Mouse (Mus musculus) heart, adult 8-10 months (tissue): Measurements from ENCODE around the gene Med20. TPM values are rescaled to one million over a fixed set of nuclear protein-coding genes. Genes with fewer than 3 reads are reported as not detected.

ENCODE experiments used
- DNase-seq: peaks from one replicate; pipeline ENCODE4 v3.0.0; 2022; ENCODE audit warnings: low spot score
- total RNA-seq, 4 experiments: library from RNA; stranded (reverse); gene quantifications; 2 replicates each; pipeline ENCODE4 v1.2.4; 2022

The Med20 gene
- 10 to 100 TPM; 15.7 to 19.9 (median 18.1) TPM for total RNA-seq

GRCm38 (mm10) chr17:47610849-47611660 lies at the start of gene Med20, which contains the start of the genes Bysl and Gm20517:
TSS of gene Med20 (plus strand) at chr17:47611582.
TSS of gene Bysl (minus strand) at chr17:47611492.
TSS of gene Gm20517 (plus strand) at chr17:47611589.
- peak; percentile 96 for DNase-seq

GRCm38 (mm10) chr17:47562875-47563274 lies 48.5 kb upstream of the Med20 start:
- no peak for DNase-seq

GRCm38 (mm10) chr17:47564612-47565011 lies 46.8 kb upstream of the Med20 start:
- DNase-seq: no peak

DNA sequence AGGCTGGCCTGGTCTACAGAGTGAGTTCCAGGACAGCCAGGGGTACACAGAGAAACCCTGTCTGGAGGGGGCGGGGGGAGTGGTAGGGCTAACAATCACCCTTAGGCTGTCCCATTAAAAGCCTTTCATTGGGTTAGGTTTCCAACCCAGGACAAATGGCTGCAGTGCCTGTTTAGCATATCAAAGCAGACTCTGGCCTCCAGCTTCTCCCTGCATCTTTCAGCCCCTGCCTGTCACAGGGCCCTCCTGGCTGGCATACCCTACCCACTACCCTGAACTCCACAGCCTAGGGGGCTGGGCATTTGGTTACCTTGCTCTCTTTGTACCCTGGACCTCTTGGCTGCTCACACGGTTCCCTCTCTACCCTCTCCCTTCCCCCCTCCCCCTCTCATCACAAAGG lies 45.2 kb upstream of the Med20 start:
- DNase-seq: no peak

- DNase-seq: peak; percentile 38
Observed at GRCm38 (mm10) chr17:47567271-47567670, 44.1 kb upstream of the Med20 start.

GRCm38 (mm10) chr17:47568389-47568788 lies 43.0 kb upstream of the Med20 start:
- DNase-seq: no peak

DNA sequence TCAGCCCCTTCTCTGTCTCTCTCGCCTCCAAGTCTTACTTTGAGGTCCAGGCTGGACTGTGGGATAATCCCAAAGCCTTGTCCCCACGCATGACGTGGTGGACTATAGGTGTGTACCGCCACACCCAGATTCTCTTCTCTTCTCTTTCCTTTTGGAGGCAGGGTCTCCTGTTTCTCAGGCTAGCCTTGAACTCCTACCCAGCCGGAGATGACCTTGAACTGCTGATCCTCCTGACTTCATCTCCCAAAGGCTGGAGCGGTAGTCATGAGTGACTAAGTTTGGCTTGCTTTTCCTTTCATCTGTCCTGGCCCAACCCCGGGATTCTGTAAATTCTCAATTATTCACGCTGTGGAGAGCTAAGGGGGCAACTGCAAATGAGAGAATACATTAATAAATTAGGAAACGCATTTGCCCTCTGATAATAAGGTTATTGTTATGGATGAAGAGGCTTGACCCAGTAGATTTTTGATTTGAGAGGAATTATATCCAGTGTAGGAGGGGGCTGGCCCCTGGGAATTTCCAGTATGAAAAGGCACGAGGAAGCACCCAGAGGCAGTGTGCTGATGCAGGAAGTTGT lies 42.3 kb upstream of the Med20 start:
- no peak for DNase-seq

- DNase-seq: no peak
Observed at GRCm38 (mm10) chr17:47571621-47572020, 39.8 kb upstream of the Med20 start.

GRCm38 (mm10) chr17:47572436-47572835 lies 38.9 kb upstream of the Med20 start:
- no peak for DNase-seq

GRCm38 (mm10) chr17:47574028-47574427 lies 37.4 kb upstream of the Med20 start:
- no peak for DNase-seq

DNA sequence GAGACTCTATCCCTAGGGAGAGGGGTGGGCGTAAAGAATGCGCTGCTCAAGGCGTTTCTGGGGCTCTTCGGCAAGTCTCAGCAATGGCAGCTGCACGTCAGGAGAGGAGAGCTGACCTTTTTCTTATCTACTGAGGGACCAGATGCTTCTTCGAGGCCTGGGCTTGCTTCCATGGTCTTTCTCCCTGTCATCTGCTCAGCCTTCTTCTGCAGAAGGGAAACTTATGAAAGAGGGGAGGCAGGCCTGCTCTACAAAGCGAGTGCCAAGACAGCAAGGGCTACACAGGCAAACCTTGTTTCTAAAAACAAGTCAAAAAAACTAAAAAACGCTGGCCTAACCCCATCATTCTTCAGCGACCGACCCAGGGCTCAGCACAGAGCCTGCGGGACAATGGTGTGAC lies 36.6 kb upstream of the Med20 start:
- DNase-seq: no peak

DNA sequence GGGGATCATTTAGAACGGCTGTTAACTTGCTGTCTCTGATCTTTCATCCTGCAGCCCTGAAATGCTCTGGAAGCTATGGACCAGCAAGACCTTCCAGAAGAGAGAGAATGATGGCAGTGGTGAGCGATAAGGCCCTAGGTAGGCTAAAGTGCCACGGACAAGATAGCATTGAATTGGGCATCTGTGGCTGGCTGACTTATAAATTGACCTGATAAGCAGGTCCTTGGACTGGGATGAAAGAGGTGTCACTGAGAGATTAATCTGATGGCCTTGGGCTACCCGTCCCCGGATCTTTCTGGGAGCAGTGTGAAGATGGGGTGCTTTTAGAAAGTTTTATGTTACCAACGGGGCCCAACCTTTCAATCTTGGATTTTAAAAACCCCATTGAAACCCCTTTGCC lies 32.7 kb upstream of the Med20 start:
- no peak for DNase-seq

DNA sequence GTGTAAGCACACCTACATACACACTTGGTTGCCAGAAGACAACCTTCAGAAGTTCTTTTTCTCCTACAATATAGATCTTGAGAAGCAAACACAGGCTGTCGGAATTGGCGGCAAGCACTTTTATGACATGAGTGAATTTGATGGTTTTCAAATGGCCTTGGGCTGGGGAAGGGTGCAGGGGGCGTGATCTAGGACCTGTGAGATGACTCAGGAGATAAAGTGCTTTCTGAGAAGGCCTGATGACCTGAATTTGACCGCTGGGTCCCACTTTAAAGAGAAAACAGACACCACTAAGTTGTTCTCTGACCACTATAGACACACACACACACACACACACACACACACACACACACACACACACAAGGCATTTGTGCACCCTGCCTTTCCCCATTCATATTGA lies 30.4 kb upstream of the Med20 start:
- no peak for DNase-seq

- DNase-seq: no peak
Observed at GRCm38 (mm10) chr17:47588517-47588916, 22.9 kb upstream of the Med20 start.

GRCm38 (mm10) chr17:47591073-47591472 lies 20.3 kb upstream of the Med20 start:
- no peak for DNase-seq

- peak; percentile 93 for DNase-seq
Observed at GRCm38 (mm10) chr17:47593215-47593853, 18.0 kb upstream of the Med20 start.

- no peak for DNase-seq
Observed at GRCm38 (mm10) chr17:47593854-47594182, 17.6 kb upstream of the Med20 start.

DNA sequence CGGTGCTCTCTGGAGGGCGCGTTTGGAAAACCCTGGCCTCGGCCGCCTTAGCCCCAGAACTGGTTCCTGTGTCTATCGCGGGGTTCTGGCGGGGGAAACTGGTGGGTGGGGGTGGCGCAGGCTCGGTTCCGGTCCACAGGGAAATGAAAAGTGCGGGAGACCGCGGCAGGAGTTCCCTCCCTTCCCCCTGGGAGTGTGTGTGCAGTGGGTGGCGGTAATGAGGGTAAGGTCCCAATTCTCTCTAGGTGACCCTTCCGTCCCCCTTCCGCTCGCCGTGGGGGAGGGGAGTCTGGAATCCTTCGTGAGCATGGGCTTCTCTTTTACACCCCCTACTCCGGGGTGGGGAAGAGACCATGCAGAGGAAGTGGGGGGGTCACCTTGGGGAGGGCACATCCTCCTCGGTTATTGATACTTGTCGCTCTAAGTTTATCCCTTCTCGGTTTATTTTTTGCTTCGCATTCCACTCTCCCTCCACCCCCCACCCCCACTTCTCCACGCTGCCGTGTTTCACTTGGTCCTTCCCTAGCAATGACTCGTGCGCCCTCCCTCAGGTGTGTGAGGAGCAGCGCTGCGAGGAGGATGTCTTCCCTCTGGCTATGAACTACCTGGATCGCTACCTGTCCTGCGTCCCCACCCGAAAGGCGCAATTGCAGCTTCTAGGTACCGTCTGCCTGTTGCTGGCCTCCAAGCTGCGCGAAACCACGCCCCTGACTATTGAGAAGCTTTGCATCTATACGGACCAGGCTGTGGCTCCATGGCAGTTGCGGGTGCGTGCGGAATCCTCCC lies 17.0 kb upstream of the Med20 start:
- no peak for DNase-seq

- DNase-seq: no peak
Observed at GRCm38 (mm10) chr17:47594969-47595247, 16.5 kb upstream of the Med20 start.

- no peak for DNase-seq
Observed at GRCm38 (mm10) chr17:47595248-47596161, 15.9 kb upstream of the Med20 start.

- no peak for DNase-seq
Observed at GRCm38 (mm10) chr17:47596162-47596838, 15.1 kb upstream of the Med20 start.
